Mouse (Mus musculus) neural tube, embryonic 12.5 days (tissue): ENCODE data around the gene Lca5l. TPM values are rescaled to one million over a fixed set of nuclear protein-coding genes. Genes with fewer than 3 reads are reported as not detected.

Experiments used
- ATAC-seq: fragments of 200-750 bp; cut with Nextera tagmentation; 2 replicates; pipeline ENCODE4 v1.8.0; 2017; ENCODE audit warnings: low read depth, mild to moderate bottlenecking, moderate TSS enrichment, moderate library complexity; ENCODE audit not compliant: low FRiP score
- H3K27ac ChIP-seq: fragments of 300-500 bp; sonication (generic); 2 replicates; pipeline ENCODE4 v1.5.1; 2016
- H3K27me3 ChIP-seq: fragments of 300-500 bp; sonication (generic); replicated peaks from 2 replicates; pipeline ENCODE4 v1.6.1; 2016; ENCODE audit warnings: mild to moderate bottlenecking
- H3K36me3 ChIP-seq: fragments of 300-500 bp; sonication (generic); 2 replicates; pipeline ENCODE4 v1.6.1; 2016; ENCODE audit warnings: mild to moderate bottlenecking
- H3K4me1 ChIP-seq: fragments of 300-500 bp; sonication (generic); 2 replicates; pipeline ENCODE4 v1.6.1; 2016
- H3K4me2 ChIP-seq: fragments of 300-500 bp; sonication (generic); replicated peaks from 2 replicates; pipeline ENCODE4 v1.6.1; 2016; ENCODE audit warnings: mild to moderate bottlenecking
- H3K4me3 ChIP-seq: fragments of 300-500 bp; sonication (generic); 2 replicates; pipeline ENCODE4 v1.5.1; 2016
- H3K9ac ChIP-seq: fragments of 300-500 bp; sonication (generic); 2 replicates; pipeline ENCODE4 v1.6.1; 2016; ENCODE audit warnings: mild to moderate bottlenecking
- H3K9me3 ChIP-seq: fragments of 300-500 bp; sonication (generic); 2 replicates; pipeline ENCODE4 v1.6.1; 2016; ENCODE audit warnings: mild to moderate bottlenecking
- WGBS: fragments of 180-500 bp; shearing (Covaris S2); methylation state at CpG from one replicate; pipeline ENCODE4 v1.1.7; 2016; 5-methylcytosine and 5-hydroxymethylcytosine counted together
- polyA plus RNA-seq: library from polyadenylated mRNA; unstranded; fragments of >200 nt; fragmentation: Nextera tagmentation; extraction: Ambion mirVana; gene quantifications from 2 replicates; pipeline ENCODE4 v1.2.1, GENCODE M21; 2016

The Lca5l gene
- polyA plus RNA-seq, 1 experiment from 2014 or later, result 1.6 TPM

- Histone ChIP-seq H3K27ac (no peak overlapping the region), H3K4me3 (no peak overlapping the region), H3K9me3 (no peaks in the 10 kb centered on the region), H3K4me1 (no peaks in the 10 kb centered on the region), H3K4me2 (no peak overlapping the region), H3K9ac (no peak overlapping the region), H3K27me3 (no peaks in the 10 kb centered on the region), H3K36me3 (no peaks in the 10 kb centered on the region)
- 88% methylated on average over 7 of the region's 7 CpGs for whole genome bisulfite sequencing
- ATAC-seq, result no peak
Measured at GRCm38 (mm10) chr16:96210856-96211255, 18.8 kb upstream of the Lca5l start.

GRCm38 (mm10) chr16:96209789-96210188 is 17.7 kb upstream of the Lca5l start:
- 79% methylated on average over 10 of the region's 10 CpGs for WGBS
- H3K27me3 ChIP-seq, result no peaks in the 10 kb centered on the region
- no peaks in the 10 kb centered on the region for H3K9me3 ChIP-seq
- no peak overlapping the region for H3K27ac ChIP-seq
- H3K4me1 ChIP-seq, result no peaks in the 10 kb centered on the region
- H3K36me3 ChIP-seq, result no peaks in the 10 kb centered on the region
- no peak overlapping the region for H3K4me2 ChIP-seq
- ATAC-seq, result no peak
- H3K9ac ChIP-seq, result no peak overlapping the region
- no peak overlapping the region for H3K4me3 ChIP-seq

- Histone ChIP-seq H3K36me3 (no peaks in the 10 kb centered on the region), H3K9ac (no peak overlapping the region), H3K4me2 (no peak overlapping the region), H3K4me3 (no peak overlapping the region), H3K4me1 (peaks cover 10% of the 10 kb centered on the region), H3K27me3 (no peaks in the 10 kb centered on the region), H3K27ac (no peak overlapping the region), H3K9me3 (no peaks in the 10 kb centered on the region)
- ATAC-seq, result no peak
- 71% methylated on average over 11 of the region's 11 CpGs for WGBS
Measured at GRCm38 (mm10) chr16:96201485-96202232, 9.6 kb upstream of the Lca5l start.

GRCm38 (mm10) chr16:96200702-96201028 is 8.6 kb upstream of the Lca5l start:
- Histone ChIP-seq H3K4me2 (peak overlapping the region; percentile 61), H3K9ac (0 out of 2 replicates have a peak overlapping the region, but pooled peaks have one; percentile 26), H3K36me3 (no peaks in the 10 kb centered on the region), H3K4me1 (peaks cover 10% of the 10 kb centered on the region), H3K27ac (no peak overlapping the region), H3K9me3 (no peaks in the 10 kb centered on the region), H3K4me3 (peak overlapping the region; percentile 18; the same call in 1 of the 2 replicates), H3K27me3 (no peaks in the 10 kb centered on the region)
- 35% methylated on average over 9 of the region's 9 CpGs for WGBS
- ATAC-seq, result peak; percentile 29; the same call in 1 of the 2 replicates

GRCm38 (mm10) chr16:96199913-96200701 is 8.0 kb upstream of the Lca5l start, which contains the start of gene Sh3bgr:
Gene Sh3bgr (plus strand): TSS chr16:96200450.
- ATAC-seq, result peak; percentile 85
- no peaks in the 10 kb centered on the region for H3K27me3 ChIP-seq
- H3K4me2 ChIP-seq, result peak within 1 kb of the TSS; percentile 61
- peak within 1 kb of the TSS; percentile 18 for H3K4me3 ChIP-seq
- peaks cover 10% of the 10 kb centered on the region for H3K4me1 ChIP-seq
- H3K36me3 ChIP-seq, result no peaks in the 10 kb centered on the region
- H3K9ac ChIP-seq, result 0 out of 2 replicates have a peak within 1 kb of the TSS, but pooled peaks have one; percentile 30
- no peaks in the 10 kb centered on the region for H3K9me3 ChIP-seq
- no peak within 1 kb of the TSS for H3K27ac ChIP-seq
- WGBS, result 6% methylated on average over 20 of the region's 20 CpGs

GRCm38 (mm10) chr16:96187619-96188018 is 4.5 kb downstream of the Lca5l start:
- 84% methylated on average over 5 of the region's 5 CpGs for WGBS
- Histone ChIP-seq H3K36me3 (no peaks in the 10 kb centered on the region), H3K27ac (no peak overlapping the region), H3K4me3 (no peak overlapping the region), H3K27me3 (no peaks in the 10 kb centered on the region), H3K9ac (no peak overlapping the region), H3K4me1 (peaks cover 6% of the 10 kb centered on the region), H3K4me2 (no peak overlapping the region), H3K9me3 (no peaks in the 10 kb centered on the region; the same call in 1 of the 2 replicates)
- no peak for ATAC-seq

- H3K9ac ChIP-seq, result no peak overlapping the region
- no peak overlapping the region for H3K4me3 ChIP-seq
- H3K4me1 ChIP-seq, result no peaks in the 10 kb centered on the region
- H3K4me2 ChIP-seq, result no peak overlapping the region
- H3K9me3 ChIP-seq, result 0 out of 2 replicates have a peak, but pooled peaks cover 3% of the 10 kb centered on the region
- H3K27me3 ChIP-seq, result no peaks in the 10 kb centered on the region
- no peak overlapping the region for H3K27ac ChIP-seq
- no peak for ATAC-seq
- H3K36me3 ChIP-seq, result no peaks in the 10 kb centered on the region
Measured at GRCm38 (mm10) chr16:96179156-96179555, 12.9 kb downstream of the Lca5l start.

GRCm38 (mm10) chr16:96175399-96175798 is 16.7 kb downstream of the Lca5l start:
- Histone ChIP-seq H3K9ac (no peak overlapping the region), H3K27ac (no peak overlapping the region), H3K36me3 (no peaks in the 10 kb centered on the region), H3K4me1 (no peaks in the 10 kb centered on the region), H3K9me3 (0 out of 2 replicates have a peak, but pooled peaks cover 3% of the 10 kb centered on the region), H3K4me2 (no peak overlapping the region), H3K27me3 (no peaks in the 10 kb centered on the region), H3K4me3 (no peak overlapping the region)
- 41% methylated on average over 2 of the region's 2 CpGs for WGBS
- no peak for ATAC-seq

- Histone ChIP-seq H3K36me3 (no peaks in the 10 kb centered on the region), H3K9me3 (no peaks in the 10 kb centered on the region), H3K4me2 (no peak overlapping the region), H3K9ac (no peak overlapping the region), H3K27ac (no peak overlapping the region), H3K4me3 (no peak overlapping the region), H3K4me1 (no peaks in the 10 kb centered on the region), H3K27me3 (no peaks in the 10 kb centered on the region)
- WGBS, result 80% methylated on average over 8 of the region's 8 CpGs
- ATAC-seq, result no peak
Measured at GRCm38 (mm10) chr16:96173648-96174047, 18.4 kb downstream of the Lca5l start.

GRCm38 (mm10) chr16:96168837-96169236 is 23.2 kb downstream of the Lca5l start:
- H3K27me3 ChIP-seq, result no peaks in the 10 kb centered on the region
- H3K4me3 ChIP-seq, result no peak overlapping the region
- no peak overlapping the region for H3K27ac ChIP-seq
- H3K4me2 ChIP-seq, result no peak overlapping the region
- no peak for ATAC-seq
- no peaks in the 10 kb centered on the region for H3K36me3 ChIP-seq
- no peak overlapping the region for H3K9ac ChIP-seq
- H3K4me1 ChIP-seq, result no peaks in the 10 kb centered on the region
- H3K9me3 ChIP-seq, result no peaks in the 10 kb centered on the region
- 94% methylated on average over 4 of the region's 4 CpGs for WGBS

GRCm38 (mm10) chr16:96165723-96166264 is 26.3 kb downstream of the Lca5l start:
- no peaks in the 10 kb centered on the region for H3K9me3 ChIP-seq
- 83% methylated on average over 4 of the region's 4 CpGs for WGBS

GRCm38 (mm10) chr16:96161336-96161735 is 30.7 kb downstream of the Lca5l start:
- no peaks in the 10 kb centered on the region for H3K27me3 ChIP-seq
- H3K9ac ChIP-seq, result no peak overlapping the region
- no peak overlapping the region for H3K4me3 ChIP-seq
- 87% methylated on average over 4 of the region's 4 CpGs for WGBS
- H3K4me2 ChIP-seq, result no peak overlapping the region
- H3K9me3 ChIP-seq, result no peaks in the 10 kb centered on the region
- ATAC-seq, result no peak
- H3K36me3 ChIP-seq, result no peaks in the 10 kb centered on the region
- peaks cover 12% of the 10 kb centered on the region for H3K4me1 ChIP-seq
- no peak overlapping the region for H3K27ac ChIP-seq

More at GRCm38 (mm10) chr16:96165723-96166264, 26.3 kb downstream of the Lca5l start:
- no peaks in the 10 kb centered on the region for H3K4me1 ChIP-seq
- ATAC-seq, result no peak
- H3K4me2 ChIP-seq, result no peak overlapping the region
- no peaks in the 10 kb centered on the region for H3K27me3 ChIP-seq
- H3K36me3 ChIP-seq, result no peaks in the 10 kb centered on the region
- no peak overlapping the region for H3K4me3 ChIP-seq
- H3K9ac ChIP-seq, result no peak overlapping the region
- no peak overlapping the region for H3K27ac ChIP-seq
